Mouse (Mus musculus) heart, adult 2 months (tissue): ENCODE measurements around the gene Gfap. TPM values are rescaled to one million over a fixed set of nuclear protein-coding genes. Genes with fewer than 3 reads are reported as not detected.

ENCODE experiments used
- DNase-seq, 2 experiments: peaks; one replicate each; pipeline ENCODE4 v3.0.0; 2021
- H3K27ac ChIP-seq: fragments of 200-600 bp; 2 replicates; pipeline ENCODE4 v1.8.1; 2022
- H3K27me3 ChIP-seq: fragments of 200-500 bp; 2 replicates; pipeline ENCODE4 v1.6.1; 2012; ENCODE audit warnings: mild to moderate bottlenecking, low read length, inconsistent platforms, mixed read lengths; ENCODE audit not compliant: control insufficient read depth, insufficient read depth
- H3K36me3 ChIP-seq: fragments of 200-500 bp; 2 replicates; pipeline ENCODE4 v1.6.1; 2012; ENCODE audit warnings: low read length, inconsistent platforms; ENCODE audit not compliant: control insufficient read depth, insufficient read depth
- H3K4me1 ChIP-seq: fragments of 200-500 bp; 2 replicates; pipeline ENCODE4 v1.6.1; 2011; ENCODE audit warnings: low read length; ENCODE audit not compliant: control insufficient read depth, insufficient read depth
- H3K4me3 ChIP-seq: fragments of 200-600 bp; 2 replicates; pipeline ENCODE4 v1.8.1; 2022
- H3K79me2 ChIP-seq: fragments of 200-500 bp; replicated peaks from 2 replicates; pipeline ENCODE4 v1.6.1; 2012; ENCODE audit warnings: mild to moderate bottlenecking, inconsistent platforms, low read length, moderate library complexity, mixed read lengths; ENCODE audit not compliant: control insufficient read depth, insufficient read depth
- H3K9ac ChIP-seq: fragments of 200-500 bp; 2 replicates; pipeline ENCODE4 v1.6.1; 2012; ENCODE audit warnings: low read depth, mild to moderate bottlenecking, control low read depth, inconsistent platforms, low read length, mixed read lengths
- CTCF ChIP-seq: fragments of 200-600 bp; IDR thresholded peaks from 2 replicates; pipeline ENCODE4 v1.8.1; 2022; ENCODE audit warnings: antibody characterized with exemption, mild to moderate bottlenecking, moderate library complexity
- EP300 ChIP-seq: fragments of 200-500 bp; IDR thresholded peaks from 2 replicates; pipeline ENCODE4 v1.6.1; 2011; ENCODE audit warnings: low read depth, low read length, control low read depth; ENCODE audit not compliant: insufficient read depth
- POLR2A ChIP-seq: fragments of 200-500 bp; IDR thresholded peaks from 2 replicates; pipeline ENCODE4 v1.6.1; 2011; ENCODE audit warnings: mild to moderate bottlenecking, low read depth, low read length, control low read depth; ENCODE audit not compliant: insufficient read depth
- WGBS: fragments of 180-500 bp; shearing (Covaris S2); methylation state at CpG from one replicate; pipeline ENCODE4 v1.1.7; 2018; 5-methylcytosine and 5-hydroxymethylcytosine counted together
- intact Hi-C: fragments of 180-260 bp; cut with DNase I; formaldehyde crosslinking; loops from one replicate; pipeline ENCODE4 v1.15.1; 2025
- polyA plus RNA-seq: library from polyadenylated mRNA; depleted of rRNA; stranded (reverse); fragments of >200 nt; gene quantifications from 2 replicates; pipeline ENCODE4 v1.2.3, GENCODE M21; 2012
- total RNA-seq, 2 experiments: library from RNA; stranded (reverse); gene quantifications; 2 replicates each; pipeline ENCODE4 v1.2.3; 2021

Gfap gene
- total and polyA plus RNA-seq, 3 experiments, result 0.08 to 0.30 (median 0.18) TPM

DNA sequence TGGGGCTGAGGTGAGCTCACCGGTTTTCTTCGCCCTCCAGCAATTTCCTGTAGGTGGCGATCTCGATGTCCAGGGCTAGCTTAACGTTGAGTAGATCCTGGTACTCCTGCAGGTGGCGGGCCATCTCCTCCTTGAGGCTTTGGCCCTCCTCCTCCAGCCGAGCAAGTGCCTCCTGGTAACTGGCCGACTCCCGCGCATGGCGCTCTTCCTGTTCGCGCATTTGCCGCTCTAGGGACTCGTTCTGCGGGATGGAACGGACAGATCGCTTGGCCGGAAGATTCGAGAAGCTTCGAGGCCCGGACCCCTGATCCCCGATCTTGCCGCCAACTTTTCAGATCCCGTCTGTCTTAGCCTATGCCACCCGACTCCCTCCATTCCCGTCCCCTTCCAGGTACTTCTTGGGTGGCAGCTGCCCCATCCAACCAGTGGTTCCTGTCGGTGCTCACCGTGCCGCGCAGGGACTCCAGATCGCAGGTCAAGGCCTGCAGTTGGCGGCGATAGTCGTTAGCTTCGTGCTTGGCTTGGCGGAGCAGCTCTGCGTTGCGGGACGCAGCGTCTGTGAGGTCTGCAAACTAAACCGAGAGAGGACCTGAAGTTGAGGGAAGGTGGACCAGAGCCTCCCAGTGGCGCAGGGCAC is 7.6 kb downstream of the Gfap start:
- H3K36me3 ChIP-seq, result no peaks in the 10 kb centered on the region
- peak overlapping the region; percentile 53 for H3K9ac ChIP-seq
- WGBS, result 7% methylated on average over 43 of the region's 43 CpGs
- TF ChIP-seq EP300 (no peak), CTCF (peak; percentile 81)
- DNase-seq, result peak; percentile 57 to 74
- H3K4me1 ChIP-seq, result no peaks in the 10 kb centered on the region
- no peaks in the 10 kb centered on the region for H3K79me2 ChIP-seq
- intact Hi-C loops, result no loop called here
- H3K27me3 ChIP-seq, result no peaks in the 10 kb centered on the region
- peak overlapping the region; percentile 35 for H3K4me3 ChIP-seq
- H3K27ac ChIP-seq, result no peak overlapping the region

DNA sequence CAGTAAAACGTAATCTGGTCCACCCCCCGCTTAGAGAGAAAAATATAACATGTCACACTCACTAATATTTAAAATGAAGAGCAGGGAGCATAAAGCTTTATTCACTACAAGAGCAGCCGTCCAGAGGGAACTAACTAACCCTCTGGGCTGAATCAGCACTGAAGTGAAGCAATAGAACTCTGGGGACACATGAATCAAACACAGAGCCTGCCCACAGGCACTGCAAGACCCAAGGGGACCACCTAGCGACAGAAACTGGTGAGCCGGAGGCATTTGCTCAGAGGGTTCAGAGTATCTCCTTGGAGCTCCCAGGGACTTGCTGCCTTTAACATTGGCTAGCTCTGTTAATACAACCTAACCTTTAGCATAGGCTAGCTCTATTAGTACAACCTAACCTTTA is 10.6 kb downstream of the Gfap start:
- Histone ChIP-seq H3K27me3 (no peaks in the 10 kb centered on the region), H3K27ac (no peak overlapping the region), H3K4me1 (no peaks in the 10 kb centered on the region), H3K79me2 (no peaks in the 10 kb centered on the region), H3K36me3 (no peaks in the 10 kb centered on the region), H3K9ac (no peak overlapping the region), H3K4me3 (no peak overlapping the region)
- DNase-seq, result no peak
- intact Hi-C loops, result no loop called here
- 80% methylated on average over 5 of the region's 5 CpGs for WGBS
- TF ChIP-seq CTCF (no peak), POLR2A (no peak), EP300 (no peak)

DNA sequence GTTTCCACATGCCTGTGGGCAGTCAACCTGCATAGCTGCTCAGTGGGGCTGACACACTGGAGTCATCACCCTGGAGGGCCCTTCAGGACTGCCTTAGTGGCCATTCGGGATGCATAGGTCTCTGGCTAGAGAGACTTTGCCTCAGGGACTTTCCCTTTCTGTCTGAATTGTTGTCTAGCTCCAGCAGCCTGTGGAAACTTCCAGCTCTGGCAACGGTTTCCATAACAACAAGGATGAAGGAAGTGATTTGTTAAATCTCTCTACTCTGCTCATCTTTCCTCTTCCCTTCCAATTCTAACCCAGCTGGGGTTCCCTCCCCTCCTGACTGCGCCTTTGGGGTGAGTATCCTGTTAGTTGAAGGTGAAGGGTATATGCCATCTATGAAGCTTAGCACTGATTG is 12.6 kb downstream of the Gfap start:
- Histone ChIP-seq H3K9ac (no peak overlapping the region), H3K27me3 (no peaks in the 10 kb centered on the region)
- WGBS, result 41% methylated on average over 3 of the region's 3 CpGs

DNA sequence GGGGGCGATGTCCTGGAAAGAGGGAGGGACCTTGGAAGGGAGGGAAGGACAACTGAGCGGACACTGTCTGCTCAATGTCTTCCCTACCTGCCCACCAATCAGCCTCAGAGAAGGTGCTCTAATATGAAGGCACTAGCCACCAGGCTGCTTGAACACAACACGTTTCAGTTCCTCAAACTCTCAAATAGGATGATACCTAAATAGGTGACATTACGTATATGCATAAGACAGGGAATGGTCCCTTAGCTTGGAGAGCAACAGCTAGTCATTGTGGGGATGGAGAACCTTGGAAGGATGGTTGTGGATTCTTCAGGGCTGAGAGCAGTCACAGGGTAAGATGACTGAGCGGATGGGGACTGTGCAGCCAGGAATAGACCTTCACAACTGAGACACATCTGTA is 13.3 kb downstream of the Gfap start:
- whole genome bisulfite sequencing, result 77% methylated on average over 5 of the region's 5 CpGs
- Histone ChIP-seq H3K79me2 (no peaks in the 10 kb centered on the region), H3K4me1 (no peaks in the 10 kb centered on the region), H3K27me3 (no peaks in the 10 kb centered on the region), H3K36me3 (no peaks in the 10 kb centered on the region), H3K27ac (no peak overlapping the region), H3K9ac (no peak overlapping the region), H3K4me3 (no peak overlapping the region)
- intact Hi-C loops, result no loop called here
- TF ChIP-seq POLR2A (no peak), EP300 (no peak), CTCF (no peak)
- DNase-seq, result no peak

More for the DNA sequence above, 12.6 kb downstream of the Gfap start:
- Histone ChIP-seq H3K4me3 (no peak overlapping the region), H3K4me1 (no peaks in the 10 kb centered on the region), H3K79me2 (no peaks in the 10 kb centered on the region), H3K36me3 (no peaks in the 10 kb centered on the region), H3K27ac (no peak overlapping the region)
- intact Hi-C loops, result no loop called here
- no peak for DNase-seq
- TF ChIP-seq POLR2A, result no peak
- TF ChIP-seq EP300, result no peak
- no peak for TF ChIP-seq CTCF

DNA sequence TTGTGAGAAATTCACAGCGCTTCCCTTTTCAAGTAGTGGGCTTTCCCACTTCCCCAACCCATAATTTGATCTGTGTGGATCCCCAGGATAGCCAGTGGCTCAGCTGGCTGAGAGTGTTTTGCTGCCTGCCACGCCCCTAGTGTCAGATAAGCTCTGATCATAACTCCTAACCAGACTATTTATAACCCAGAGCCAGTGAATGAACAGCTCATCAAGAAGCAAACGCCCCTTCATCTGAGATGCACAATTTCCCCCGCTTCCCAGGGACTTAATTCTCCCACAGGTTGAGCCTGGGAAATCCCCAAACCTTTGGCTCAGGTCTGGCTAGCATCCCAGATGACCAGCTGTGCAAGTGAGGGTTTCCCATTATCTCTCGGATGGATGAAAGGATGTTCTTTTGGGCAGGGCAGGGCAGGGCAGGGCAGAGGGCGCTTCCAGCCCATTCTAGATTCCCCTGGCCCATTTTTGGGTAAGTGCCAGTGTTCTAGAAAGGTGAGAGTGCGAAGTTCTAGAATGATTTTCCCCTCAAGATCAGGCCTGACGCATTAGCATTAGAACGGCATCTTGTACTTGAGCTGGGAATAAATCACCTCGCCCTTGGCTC is 16.0 kb downstream of the Gfap start, which contains the start of gene Fam187a:
Fam187a (plus strand) TSS at position 554 of the 604 bp plus-strand sequence.
- H3K79me2 ChIP-seq, result no peaks in the 10 kb centered on the region
- intact Hi-C loops, result no loop called here
- no peak within 1 kb of the TSS for H3K4me3 ChIP-seq
- WGBS, result 39% methylated on average over 10 of the region's 10 CpGs
- no peak for TF ChIP-seq EP300
- TF ChIP-seq CTCF, result no peak
- TF ChIP-seq POLR2A, result no peak
- H3K4me1 ChIP-seq, result peaks cover 4% of the 10 kb centered on the region
- H3K36me3 ChIP-seq, result no peaks in the 10 kb centered on the region
- H3K27me3 ChIP-seq, result no peaks in the 10 kb centered on the region
- no peak for DNase-seq
- no peak within 1 kb of the TSS for H3K9ac ChIP-seq
- no peak within 1 kb of the TSS for H3K27ac ChIP-seq
